Mouse (Mus musculus) forebrain, postnatal 0 days (tissue): ENCODE results near the gene Pitpna. TPM values are rescaled to one million over a fixed set of nuclear protein-coding genes. Genes with fewer than 3 reads are reported as not detected.
A peak's percentile ranks its signal among the peaks of the same experiment; 100 is the strongest.

Source experiments
- ATAC-seq: fragments of 200-750 bp; cut with Nextera tagmentation; 2 replicates; pipeline ENCODE4 v1.8.0; 2017; ENCODE audit warnings: mild to moderate bottlenecking, moderate library complexity
- DNase-seq: peaks from one replicate; pipeline ENCODE4 v3.0.0-alpha.2; 2015
- H3K27ac ChIP-seq: fragments of 300-500 bp; sonication (generic); 2 replicates; pipeline ENCODE4 v1.5.1; 2014; ENCODE audit warnings: low read depth, mild to moderate bottlenecking, antibody characterized with exemption, low read length, moderate library complexity, mixed read lengths
- H3K27me3 ChIP-seq: fragments of 300-500 bp; sonication (generic); 2 replicates; pipeline ENCODE4 v1.6.1; 2014; ENCODE audit warnings: mild to moderate bottlenecking, low read length, mixed read lengths; ENCODE audit not compliant: insufficient read depth
- H3K36me3 ChIP-seq: fragments of 300-500 bp; sonication (generic); 2 replicates; pipeline ENCODE4 v1.6.1; 2014; ENCODE audit warnings: mild to moderate bottlenecking, moderate library complexity; ENCODE audit not compliant: insufficient read depth
- H3K4me1 ChIP-seq: fragments of 300-500 bp; sonication (generic); 2 replicates; pipeline ENCODE4 v1.6.1; 2014; ENCODE audit warnings: antibody characterized with exemption; ENCODE audit not compliant: insufficient read depth
- H3K4me2 ChIP-seq: fragments of 300-500 bp; sonication (generic); 2 replicates; pipeline ENCODE4 v1.6.1; 2014; ENCODE audit warnings: low read depth, mild to moderate bottlenecking, moderate library complexity
- H3K4me3 ChIP-seq: fragments of 300-500 bp; sonication (generic); 2 replicates; pipeline ENCODE4 v1.5.1; 2014; ENCODE audit warnings: low read depth, low read length, mixed read lengths
- H3K9ac ChIP-seq: fragments of 300-500 bp; sonication (generic); 2 replicates; pipeline ENCODE4 v1.6.1; 2014; ENCODE audit warnings: mild to moderate bottlenecking
- H3K9me3 ChIP-seq: fragments of 300-500 bp; sonication (generic); 2 replicates; pipeline ENCODE4 v1.6.1; 2016; ENCODE audit warnings: low read length
- CTCF ChIP-seq: sonication (generic); IDR thresholded peaks from 2 replicates; pipeline ENCODE4 v1.5.1; 2016; ENCODE audit warnings: antibody characterized with exemption, control low read depth, low read depth
- WGBS: fragments of 180-500 bp; shearing (Covaris S2); extraction: QIAGEN DNeasy Blood & Tissue Kit; methylation state at CpG from one replicate; pipeline ENCODE4 v1.1.7; 2014; 5-methylcytosine and 5-hydroxymethylcytosine counted together
- polyA plus RNA-seq: library from polyadenylated mRNA; unstranded; fragments of >200 nt; fragmentation: Nextera tagmentation; extraction: Ambion mirVana; gene quantifications from 2 replicates; pipeline ENCODE4 v1.2.1, GENCODE M21; 2015
- total RNA-seq: library from RNA; depleted of rRNA; stranded (reverse); fragments of >200 nt; gene quantifications from 2 replicates; pipeline ENCODE4 v1.2.3, GENCODE M21; 2014

Gene Pitpna
- total and polyA plus RNA-seq, 2 experiments from 2014 or later = 95.7 to 101 TPM

- no peaks in the 10 kb centered on the region for H3K9me3 ChIP-seq
- H3K4me2 ChIP-seq = no peak overlapping the region
- no peaks in the 10 kb centered on the region for H3K4me1 ChIP-seq
- no peak overlapping the region for H3K4me3 ChIP-seq
- no peak overlapping the region for H3K27ac ChIP-seq
- no peak for DNase-seq
- no peaks in the 10 kb centered on the region for H3K27me3 ChIP-seq
- 87% methylated on average over 2 of the region's 2 CpGs for WGBS
- no peak overlapping the region for H3K9ac ChIP-seq
- ATAC-seq = no peak
- peaks cover 86% of the 10 kb centered on the region for H3K36me3 ChIP-seq
- TF ChIP-seq CTCF = no peak
Observed at GRCm38 (mm10) chr11:75622588-75623329, 34.9 kb downstream of the Pitpna start.

DNA sequence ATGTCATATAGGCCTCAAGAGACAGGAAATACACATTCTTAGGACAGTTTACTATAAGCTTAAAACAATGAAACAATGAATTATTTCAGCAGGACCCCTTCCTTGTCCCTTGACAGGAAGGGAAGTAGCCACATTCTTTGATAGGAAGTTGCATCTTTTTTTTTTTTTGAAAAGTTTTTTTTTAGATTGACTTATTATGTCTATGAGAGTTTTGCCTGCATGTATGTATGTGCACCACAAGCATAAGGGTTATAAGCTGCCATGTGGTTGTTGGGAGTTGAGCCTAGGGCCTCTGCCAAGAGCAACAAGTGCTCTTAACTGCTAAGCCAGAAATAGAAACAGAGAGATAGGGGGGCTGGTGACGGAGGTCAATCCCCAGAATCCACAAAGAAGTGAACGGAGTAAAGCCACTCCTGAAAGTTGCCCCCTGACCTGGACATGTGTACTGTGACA lies 36.2 kb downstream of the Pitpna start:
- H3K27ac ChIP-seq = no peak overlapping the region
- peaks cover 87% of the 10 kb centered on the region for H3K36me3 ChIP-seq
- no peak for DNase-seq
- no peak for ATAC-seq
- H3K4me3 ChIP-seq = no peak overlapping the region
- H3K9me3 ChIP-seq = no peaks in the 10 kb centered on the region
- no peaks in the 10 kb centered on the region for H3K27me3 ChIP-seq
- 72% methylated on average over 2 of the region's 2 CpGs for WGBS
- H3K9ac ChIP-seq = no peak overlapping the region
- no peak overlapping the region for H3K4me2 ChIP-seq
- H3K4me1 ChIP-seq = no peaks in the 10 kb centered on the region
- TF ChIP-seq CTCF = no peak

DNA sequence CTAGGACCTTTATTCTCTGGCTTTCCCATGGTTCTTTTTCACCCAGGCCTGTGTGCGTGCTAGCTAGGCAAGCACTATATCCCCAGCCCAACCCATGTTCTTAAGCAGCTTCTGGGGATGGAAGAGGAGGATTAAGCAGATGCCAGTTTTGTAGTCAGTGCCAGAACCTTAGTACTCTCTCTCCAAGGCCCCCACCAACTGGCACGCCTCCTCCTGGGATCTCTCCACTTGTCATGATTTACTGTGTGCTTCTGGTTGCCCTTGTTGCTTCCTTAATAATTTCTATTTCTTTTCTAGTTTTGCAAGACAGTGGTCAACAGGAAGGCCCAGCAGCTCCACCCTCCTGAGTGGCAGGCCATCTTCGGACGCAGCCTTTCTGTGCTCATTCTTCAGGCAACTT lies 37.9 kb downstream of the Pitpna start:
- no peak for DNase-seq

GRCm38 (mm10) chr11:75630098-75630497 lies 42.2 kb downstream of the Pitpna start:
- no peaks in the 10 kb centered on the region for H3K9me3 ChIP-seq
- ATAC-seq = no peak; the same call in 1 of the 2 replicates
- H3K4me3 ChIP-seq = peak overlapping the region; percentile 66
- WGBS = 15% methylated on average over 5 of the region's 5 CpGs
- H3K4me2 ChIP-seq = peak overlapping the region; percentile 63
- TF ChIP-seq CTCF = no peak
- H3K36me3 ChIP-seq = peaks cover 46% of the 10 kb centered on the region
- H3K9ac ChIP-seq = peak overlapping the region; percentile 65
- H3K4me1 ChIP-seq = peaks cover 11% of the 10 kb centered on the region; the same call in 1 of the 2 replicates
- no peak for DNase-seq
- peak overlapping the region; percentile 76 for H3K27ac ChIP-seq
- no peaks in the 10 kb centered on the region for H3K27me3 ChIP-seq

More for the DNA sequence above, 37.9 kb downstream of the Pitpna start:
- Histone ChIP-seq H3K27ac (no peak overlapping the region), H3K27me3 (no peaks in the 10 kb centered on the region), H3K9me3 (no peaks in the 10 kb centered on the region), H3K4me1 (peaks cover 5% of the 10 kb centered on the region; the same call in 1 of the 2 replicates), H3K4me2 (no peak overlapping the region), H3K4me3 (no peak overlapping the region), H3K9ac (no peak overlapping the region), H3K36me3 (peaks cover 70% of the 10 kb centered on the region)
- ATAC-seq = no peak
- WGBS = 85% methylated on average over 4 of the region's 4 CpGs
- no peak for TF ChIP-seq CTCF

DNA sequence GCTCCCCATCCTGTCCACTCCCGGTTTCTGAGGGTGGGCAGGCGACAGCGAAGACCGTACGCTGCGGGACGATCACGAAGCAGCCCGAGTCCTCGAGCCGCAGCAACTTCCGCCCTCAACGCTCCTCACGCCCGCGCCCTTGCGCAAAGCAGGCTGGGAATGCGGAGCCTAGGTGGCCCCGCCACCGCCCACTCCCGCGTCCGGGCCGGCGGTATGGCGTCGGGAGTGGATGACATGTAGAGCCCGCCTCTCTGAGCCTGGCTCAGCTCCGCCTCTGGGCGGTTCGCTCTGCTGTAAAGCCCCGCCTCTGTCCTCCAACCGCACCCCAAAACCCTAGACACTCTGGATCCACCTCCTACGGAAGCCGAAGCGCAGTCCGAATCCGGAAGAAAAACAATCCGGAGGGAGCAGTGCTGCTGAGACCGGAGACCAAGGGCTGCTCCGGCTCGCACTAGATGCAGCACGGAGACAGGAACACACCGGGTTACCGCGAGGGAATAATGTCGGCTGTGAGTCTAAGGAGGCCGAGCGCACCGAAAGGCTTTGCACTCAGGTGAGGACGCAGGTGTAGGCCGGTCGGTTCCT lies 42.8 kb downstream of the Pitpna start, which contains the start of gene Inpp5k:
TSS of gene Inpp5k (plus strand) at position 344 of the 585 bp plus-strand sequence.
- WGBS = under 1% methylated on average over 53 of the region's 53 CpGs
- peak; percentile 100 for ATAC-seq
- H3K4me3 ChIP-seq = peak within 1 kb of the TSS; percentile 66
- H3K4me2 ChIP-seq = peak within 1 kb of the TSS; percentile 63
- peak within 1 kb of the TSS; percentile 76 for H3K27ac ChIP-seq
- peaks cover 11% of the 10 kb centered on the region; the same call in 1 of the 2 replicates for H3K4me1 ChIP-seq
- no peaks in the 10 kb centered on the region for H3K27me3 ChIP-seq
- TF ChIP-seq CTCF = no peak
- DNase-seq = peak; percentile 98
- H3K36me3 ChIP-seq = peaks cover 40% of the 10 kb centered on the region
- H3K9ac ChIP-seq = peak within 1 kb of the TSS; percentile 65
- no peaks in the 10 kb centered on the region for H3K9me3 ChIP-seq

GRCm38 (mm10) chr11:75631561-75632225 lies 43.8 kb downstream of the Pitpna start:
- no peak overlapping the region for H3K27ac ChIP-seq
- DNase-seq (no peak), ATAC-seq (no peak)
- H3K9ac ChIP-seq = peak overlapping the region; percentile 65
- H3K36me3 ChIP-seq = peaks cover 37% of the 10 kb centered on the region
- peak; percentile 38 for TF ChIP-seq CTCF
- H3K4me3 ChIP-seq = peak overlapping the region; percentile 66
- H3K9me3 ChIP-seq = no peaks in the 10 kb centered on the region
- H3K4me2 ChIP-seq = peak overlapping the region; percentile 63
- 8% methylated on average over 13 of the region's 13 CpGs for WGBS
- peaks cover 11% of the 10 kb centered on the region; the same call in 1 of the 2 replicates for H3K4me1 ChIP-seq
- H3K27me3 ChIP-seq = no peaks in the 10 kb centered on the region
